Mouse (Mus musculus) gastrocnemius, adult 8-10 months (tissue): ENCODE data around the gene Ccdc117. TPM values are rescaled to one million over a fixed set of nuclear protein-coding genes. Genes with fewer than 3 reads are reported as not detected.
"Not testable (repeated sequence)": the region's sequence is repeated elsewhere in the genome, so short reads cannot be mapped to it uniquely, and the experiment has no call there.

Experiments used
- DNase-seq, 2 experiments: peaks; one replicate each; pipeline ENCODE4 v3.0.0; 2022; ENCODE audit warnings: low spot score in 2 of 2
- total RNA-seq, 4 experiments: library from RNA; stranded (reverse); gene quantifications; 2 replicates each; pipeline ENCODE4 v1.2.4; 2022

Gene Ccdc117
- total RNA-seq = 10 to 100 TPM; 19.2 to 27.7 (median 24.0) TPM

DNA sequence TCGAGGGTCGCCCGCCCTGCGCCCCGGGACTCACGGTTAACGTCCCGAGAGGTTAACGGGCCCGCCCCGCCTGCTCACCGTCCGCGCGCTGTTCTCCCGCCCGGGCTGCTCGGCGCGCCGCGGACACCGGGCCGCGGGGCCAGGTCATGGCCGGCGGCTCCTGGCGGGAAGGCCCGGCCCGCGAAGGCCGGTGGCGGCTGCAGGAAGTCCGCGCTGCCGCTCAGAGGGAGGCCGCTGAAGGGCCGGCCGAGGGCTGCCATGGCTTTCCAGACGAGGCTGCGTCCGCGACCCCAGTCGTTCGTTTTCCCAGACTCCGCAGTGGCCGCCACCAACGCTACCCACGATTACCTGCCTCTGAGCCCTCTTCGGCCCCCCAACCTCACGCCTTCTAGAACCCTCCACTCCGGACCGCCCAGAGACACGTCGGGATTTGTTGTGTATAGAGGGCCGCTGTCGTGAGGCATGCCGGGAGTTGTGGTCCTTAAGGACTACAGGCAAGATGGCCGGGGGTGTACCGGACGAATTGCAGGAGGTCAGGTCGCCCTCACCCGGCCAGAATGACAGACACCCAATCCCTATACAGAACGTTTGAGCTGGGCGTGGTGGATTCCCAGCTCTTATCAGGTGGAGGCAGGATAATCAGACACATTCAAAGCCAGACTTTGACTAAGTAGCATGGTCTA, at the start of gene Ccdc117:
Gene Ccdc117 (minus strand): TSS at position 389 of the 683 bp plus-strand sequence.
- DNase-seq = peak; percentile 85 to 87

GRCm38 (mm10) chr11:5575046-5575445, 33.1 kb upstream of the Ccdc117 start:
- DNase-seq = no peak

DNA sequence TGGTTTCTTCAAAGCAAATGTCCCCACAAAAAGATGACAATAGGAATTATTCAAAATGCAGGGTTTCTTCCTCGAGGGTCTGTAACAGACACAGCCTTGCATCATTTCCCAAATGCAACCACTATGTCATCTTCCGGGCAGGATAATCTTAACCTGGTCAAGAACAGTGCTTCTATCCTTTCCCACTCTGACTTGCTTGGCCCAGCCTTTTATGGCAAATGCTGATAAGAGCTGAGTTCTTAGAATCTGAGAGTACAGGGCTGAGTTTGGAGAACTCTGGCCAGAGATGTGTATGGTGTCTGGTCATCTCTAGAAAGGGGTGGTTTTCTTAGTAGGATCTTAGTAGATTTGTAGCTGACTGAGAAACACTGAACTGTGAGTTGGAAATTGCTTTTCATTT, 31.8 kb upstream of the Ccdc117 start:
- DNase-seq = no peak

DNA sequence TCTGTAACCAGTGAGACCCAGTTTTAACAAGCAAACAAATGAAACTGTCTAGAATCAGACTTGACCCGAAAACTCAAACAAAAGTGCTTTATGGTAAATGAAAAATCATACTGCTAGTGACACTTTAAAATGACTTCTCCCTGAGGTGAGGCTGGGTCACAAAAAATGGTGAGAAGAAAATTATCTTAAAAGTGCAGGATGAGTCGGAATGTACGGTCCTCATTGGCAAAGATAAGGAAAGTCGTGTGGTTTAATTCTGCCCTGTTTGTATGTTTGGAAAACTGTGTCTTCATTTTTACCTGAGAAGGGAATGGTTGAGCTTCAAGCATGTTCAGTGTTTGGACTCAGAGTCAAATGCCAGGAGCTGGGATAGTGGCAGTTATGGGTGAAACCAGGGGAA, 29.9 kb upstream of the Ccdc117 start:
- DNase-seq = no peak

DNA sequence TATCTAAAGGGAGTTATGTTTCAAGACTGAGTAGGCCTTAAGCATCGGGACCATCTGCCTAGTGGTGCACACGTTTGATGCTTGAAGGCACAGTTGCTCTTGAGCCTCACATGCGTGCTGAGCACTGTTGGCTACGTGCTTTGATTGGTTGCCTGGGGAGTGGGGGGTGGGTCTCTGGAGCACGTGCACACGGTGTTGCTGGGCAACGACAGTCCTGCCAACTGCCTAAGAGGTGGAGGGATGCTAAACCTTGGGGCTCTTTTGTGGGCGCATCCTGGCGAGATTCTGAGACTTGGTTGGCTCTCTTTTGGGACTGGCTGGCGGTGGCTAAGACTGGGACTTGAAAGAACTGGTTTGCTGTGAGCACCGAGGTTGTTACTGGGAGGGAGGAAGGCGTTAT, 27.5 kb upstream of the Ccdc117 start, which contains the start of gene Ankrd36:
Gene Ankrd36 (plus strand): TSS at position 211 of the 400 bp plus-strand sequence.
- no peak for DNase-seq

- DNase-seq = no peak
These were observed 26.1 kb upstream of the Ccdc117 start for GRCm38 (mm10) chr11:5568082-5568481.

DNA sequence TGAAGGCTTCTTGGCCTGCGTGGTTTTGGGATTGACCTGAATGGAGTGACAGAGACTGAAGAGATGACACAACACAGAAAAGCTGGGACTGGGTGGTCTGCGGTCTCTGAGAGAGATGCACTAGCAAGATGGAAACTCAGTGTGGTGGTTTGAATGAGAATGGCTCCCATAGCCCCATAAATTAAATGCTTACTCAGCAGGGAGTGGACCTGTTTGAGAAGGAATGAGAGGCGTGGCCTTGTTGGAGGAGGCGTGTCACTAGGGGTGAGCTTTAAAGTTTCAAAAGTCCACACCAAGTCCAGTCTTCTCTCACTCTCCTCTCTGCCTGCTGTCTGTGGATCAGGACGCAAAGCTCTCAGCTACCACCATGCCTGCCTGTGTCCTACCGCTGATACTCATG, 25.7 kb upstream of the Ccdc117 start:
- no peak for DNase-seq

DNA sequence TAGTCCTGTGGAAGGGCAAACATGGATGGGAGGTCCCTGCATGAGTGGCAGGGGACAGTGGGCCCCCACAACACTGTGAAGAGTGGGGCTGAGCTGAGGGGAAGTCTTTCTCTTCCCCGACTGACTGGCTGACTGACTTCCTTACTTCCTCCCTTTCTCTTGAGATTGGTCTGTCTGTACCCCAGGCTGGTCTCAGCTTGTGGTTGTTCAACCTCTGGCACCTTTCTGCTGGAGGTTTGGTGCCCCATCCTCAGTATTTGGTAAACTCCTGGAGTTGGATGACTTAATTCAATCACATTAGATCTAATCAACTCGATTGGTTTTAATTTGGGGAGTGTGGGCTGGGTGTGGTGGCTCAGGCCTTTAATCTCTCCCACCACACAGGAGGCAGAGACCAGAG, 24.5 kb upstream of the Ccdc117 start:
- no peak for DNase-seq

- DNase-seq = no peak
These were observed 23.6 kb upstream of the Ccdc117 start for GRCm38 (mm10) chr11:5565596-5565995.

DNA sequence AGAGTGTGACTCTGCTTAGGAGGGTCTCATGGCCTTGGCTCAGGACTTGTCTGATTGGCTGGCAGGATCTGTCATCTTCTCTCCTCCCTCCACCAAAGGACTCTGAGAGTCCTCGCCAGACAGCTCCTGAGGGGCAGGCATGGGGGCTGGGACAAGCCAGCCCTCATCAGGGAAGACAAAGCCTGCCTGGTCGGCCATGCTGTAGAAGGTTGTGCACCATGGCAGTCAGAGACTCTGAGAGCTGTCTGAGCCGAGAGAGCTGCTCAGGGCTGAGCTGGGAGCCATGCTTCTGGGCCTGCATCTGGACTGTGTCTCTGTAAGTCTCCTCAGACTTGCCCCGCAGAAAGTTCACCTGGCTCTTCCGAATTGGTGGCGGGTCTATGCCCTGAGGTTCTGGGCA, 21.9 kb upstream of the Ccdc117 start:
- DNase-seq = no peak

DNA sequence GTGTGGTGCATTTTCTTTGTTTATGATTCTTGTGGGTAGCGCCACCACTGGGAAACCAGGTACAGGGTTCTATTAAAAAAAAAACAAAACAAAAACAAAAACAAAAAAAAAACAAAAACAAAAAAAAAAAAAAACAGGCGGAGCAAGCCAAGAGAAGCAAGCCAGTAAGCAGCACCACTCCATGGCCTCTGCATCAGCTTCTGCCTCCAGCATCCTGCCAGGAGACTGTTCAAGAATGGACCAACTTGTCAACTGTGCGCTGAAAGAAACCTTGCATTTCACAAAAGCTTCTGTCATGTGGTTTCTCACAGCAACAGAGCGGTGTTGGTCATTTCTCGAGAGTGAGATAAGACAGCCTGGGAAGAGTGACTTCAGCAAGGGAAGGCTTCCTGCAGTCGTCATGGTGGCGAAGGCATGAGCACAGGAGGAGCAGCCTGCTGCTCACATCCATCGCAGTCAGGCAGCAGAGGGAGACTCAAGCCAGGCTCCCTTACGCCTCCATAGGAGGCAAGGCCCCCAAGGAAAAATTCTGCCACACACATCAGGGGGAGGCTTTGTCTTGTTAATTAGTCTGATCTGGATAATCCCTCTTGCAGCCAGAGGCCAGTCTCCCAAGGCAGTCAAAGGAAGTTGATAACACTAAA, 20.8 kb upstream of the Ccdc117 start:
- DNase-seq = no peak

DNA sequence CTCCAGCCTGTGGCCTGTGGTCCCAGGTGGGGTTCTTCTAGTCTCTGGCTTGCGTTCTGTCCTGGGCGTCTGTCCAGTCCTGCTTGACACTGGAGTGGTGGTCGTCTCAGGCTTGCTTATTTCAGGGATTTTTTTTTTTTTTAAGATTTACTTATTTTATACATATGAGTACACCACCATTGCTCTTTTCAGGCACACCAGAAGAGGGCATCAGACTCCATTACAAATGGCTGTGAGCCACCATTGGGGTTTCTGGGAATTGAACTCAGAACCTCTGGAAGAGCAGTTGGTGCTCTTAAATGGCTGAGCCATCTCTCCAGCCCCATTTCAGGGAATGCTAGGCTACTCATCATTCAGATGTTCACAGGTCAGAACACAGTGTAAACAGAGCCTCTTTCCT, 18.3 kb upstream of the Ccdc117 start:
- no peak for DNase-seq

DNA sequence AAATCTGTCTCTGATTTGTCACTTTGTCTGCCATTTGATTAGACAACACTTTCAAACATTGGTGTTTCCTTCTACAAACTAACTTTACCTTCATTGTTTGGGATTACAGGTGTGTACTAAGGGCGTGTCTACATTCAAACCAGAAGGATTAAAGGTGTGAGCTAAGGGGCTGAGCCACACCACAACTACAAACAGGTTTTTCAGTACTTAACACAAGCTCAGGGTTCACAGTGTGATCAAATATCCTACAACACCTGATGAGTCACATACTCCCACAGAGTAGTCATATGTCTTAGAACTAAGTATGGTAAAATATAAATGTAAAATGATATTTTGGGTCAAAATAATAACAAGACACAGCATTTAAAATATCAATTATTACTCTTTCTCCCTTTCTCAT, 9.9 kb upstream of the Ccdc117 start:
- no peak for DNase-seq

DNA sequence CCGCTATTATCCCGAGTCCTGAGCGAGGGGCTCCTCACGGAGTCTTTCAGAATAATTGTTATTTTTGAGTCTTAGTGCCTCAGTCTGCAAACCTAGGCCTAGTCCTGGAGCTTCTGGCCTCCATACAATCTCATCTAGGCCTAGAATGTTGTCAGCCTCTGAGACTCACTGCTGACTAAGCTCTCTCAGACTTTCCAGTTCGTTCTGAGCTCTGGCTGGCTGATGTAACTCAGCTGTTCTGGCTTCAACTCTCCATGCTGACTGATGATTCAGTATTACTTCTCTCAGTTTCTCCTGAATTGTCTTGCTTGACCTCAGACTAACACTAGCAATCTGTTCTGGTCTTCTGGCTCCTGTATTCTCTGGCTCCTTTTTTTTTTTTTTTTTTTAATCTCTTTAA, 9.4 kb upstream of the Ccdc117 start:
- no peak for DNase-seq

DNA sequence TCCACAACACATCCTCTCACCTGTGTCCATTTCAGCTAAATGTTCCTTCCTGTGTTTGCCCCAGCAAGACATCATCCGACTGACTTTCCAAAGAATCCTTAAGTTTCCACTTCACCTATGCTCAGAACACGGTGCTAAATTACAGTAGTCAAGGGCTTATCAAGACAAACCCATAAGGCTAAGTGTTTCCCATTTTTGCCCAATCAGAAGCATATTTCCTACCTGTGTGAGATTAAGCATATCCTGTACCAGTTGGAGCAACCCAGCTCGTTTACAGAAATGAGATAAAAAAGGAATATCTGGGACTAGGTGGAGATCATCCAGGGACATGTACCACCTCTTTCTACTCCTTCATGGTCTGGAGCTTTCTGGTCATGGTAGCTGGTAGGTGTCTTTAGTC, 4.7 kb upstream of the Ccdc117 start:
- no peak for DNase-seq

DNA sequence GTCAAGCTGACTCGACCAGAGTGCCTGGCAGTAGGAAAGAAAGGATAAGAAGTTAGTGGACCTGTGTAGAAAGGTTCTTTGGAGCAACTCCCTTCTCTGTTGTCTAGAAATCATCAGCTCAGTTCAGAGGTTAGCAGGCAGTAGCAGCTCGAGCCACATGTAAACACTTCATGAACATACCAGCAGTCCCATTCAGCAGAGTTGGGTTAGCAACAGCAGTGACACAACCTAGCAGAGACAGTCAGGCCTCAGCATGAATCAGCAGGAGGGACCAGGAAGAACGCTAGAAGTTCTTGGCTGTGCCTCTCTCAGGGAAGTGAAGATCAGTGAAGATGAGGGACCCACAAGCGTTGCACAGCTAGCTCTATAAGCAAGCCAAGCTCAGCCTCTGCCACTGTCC, 3.5 kb upstream of the Ccdc117 start:
- DNase-seq = no peak

DNA sequence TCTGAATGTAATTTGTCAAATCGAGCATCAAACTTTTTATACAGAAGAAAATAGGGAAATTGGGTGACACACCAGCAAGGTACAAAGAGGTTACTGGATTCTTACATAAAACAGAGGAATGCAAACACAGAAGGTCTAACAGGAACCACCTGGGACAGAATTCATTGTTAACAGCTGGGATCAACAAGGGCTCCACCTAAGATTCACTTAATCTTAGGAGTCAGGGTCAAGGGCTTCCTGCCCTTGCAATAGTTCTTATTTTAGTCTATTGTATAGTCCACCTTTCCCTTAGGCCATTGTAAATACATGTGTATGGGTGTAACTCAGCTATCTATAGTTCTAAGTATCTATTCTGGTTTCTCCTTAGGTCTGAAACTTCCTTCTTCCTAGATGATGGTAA, 2.7 kb upstream of the Ccdc117 start:
- not testable (repeated sequence) for DNase-seq

DNA sequence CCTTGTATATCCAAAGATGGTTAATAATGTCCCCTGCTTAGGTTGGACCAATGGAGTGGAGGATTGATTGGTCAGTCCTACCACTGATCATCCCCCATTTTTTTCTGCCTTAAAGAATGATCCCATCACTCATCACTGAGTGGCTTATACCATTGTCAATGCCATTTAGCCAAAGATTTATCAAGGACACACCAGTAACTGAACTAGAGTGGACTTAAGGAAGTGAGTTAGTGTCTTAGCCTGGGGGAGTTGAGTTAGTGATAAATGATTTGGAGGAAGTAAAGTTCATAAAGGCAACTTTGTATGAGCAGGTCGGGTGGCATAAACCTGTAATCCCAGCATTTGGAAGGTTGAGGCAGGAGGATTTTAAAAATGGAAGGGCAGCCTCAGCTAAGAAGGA, 1.3 kb upstream of the Ccdc117 start:
- DNase-seq = no peak

DNA sequence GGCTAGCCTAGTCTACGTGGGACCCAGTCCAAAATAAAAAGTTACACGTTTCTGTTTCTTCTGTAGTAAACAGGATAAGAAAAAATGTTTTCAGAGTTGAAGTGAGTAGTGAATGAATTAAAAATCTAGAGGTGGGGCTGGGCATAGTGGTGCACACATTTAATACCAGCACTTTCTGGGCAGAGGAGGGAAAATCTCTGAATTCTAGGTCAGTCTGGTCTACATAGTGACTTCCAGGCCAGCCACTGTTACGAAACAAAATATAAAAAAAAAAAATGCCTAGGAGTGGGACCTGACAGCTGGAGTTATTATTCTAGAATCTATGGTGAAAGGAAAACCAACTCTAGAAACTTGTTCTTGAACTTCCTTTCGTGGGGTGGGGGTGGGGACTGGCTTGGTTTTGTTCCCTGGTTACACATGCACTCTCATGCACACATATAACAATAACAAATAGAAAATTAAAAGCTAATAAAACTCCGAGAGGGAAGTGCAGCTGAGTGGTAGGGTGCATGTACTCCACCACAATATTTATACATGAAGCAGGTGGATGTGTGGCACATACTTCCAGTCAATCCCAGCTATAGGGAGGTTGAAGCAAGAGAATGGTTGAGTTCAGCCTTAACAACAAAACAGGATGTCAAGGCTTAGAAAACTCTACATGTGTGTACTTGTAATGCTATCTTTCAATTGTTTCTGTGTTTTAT, 647 bp upstream of the Ccdc117 start:
- no peak for DNase-seq

DNA sequence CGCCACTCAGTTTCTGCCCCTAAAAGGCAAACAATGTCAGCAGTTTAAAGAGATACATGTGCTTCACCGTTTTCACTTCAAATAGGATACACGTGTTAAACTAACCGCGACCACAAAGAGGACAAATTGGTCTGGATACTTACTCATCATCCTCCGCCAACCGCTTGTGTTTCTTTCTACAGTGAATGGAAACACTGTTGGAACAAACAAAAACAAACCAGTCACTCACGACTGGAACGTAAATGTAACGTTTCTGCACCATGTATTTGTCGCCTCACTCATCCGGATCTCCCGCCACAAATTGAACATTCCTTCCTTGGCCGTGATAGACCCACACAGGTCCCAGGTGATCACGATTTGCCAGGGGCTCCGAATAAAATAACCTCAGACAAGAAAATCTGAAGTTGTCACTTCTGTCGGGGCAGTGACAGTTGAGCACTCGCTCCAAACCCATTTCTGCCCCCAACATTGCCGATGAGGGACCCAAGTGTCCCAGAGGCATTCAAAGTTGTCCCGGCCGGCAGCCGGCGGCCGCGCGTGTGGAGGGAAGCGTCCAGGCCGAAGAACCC, 673 bp downstream of the Ccdc117 start:
- DNase-seq = no peak

GRCm38 (mm10) chr11:5540331-5540730, 1.7 kb downstream of the Ccdc117 start:
- DNase-seq = no peak

GRCm38 (mm10) chr11:5537454-5537853, 4.5 kb downstream of the Ccdc117 start:
- DNase-seq = not testable (repeated sequence)
